Mouse (Mus musculus): ENCODE data around the gene Ddx25. TPM values are rescaled to one million over a fixed set of nuclear protein-coding genes. Genes with fewer than 3 reads are reported as not detected.

Ddx25 gene
- polyA plus RNA-seq, 1 experiment from 2014 or later, result 8.1 TPM

DNA sequence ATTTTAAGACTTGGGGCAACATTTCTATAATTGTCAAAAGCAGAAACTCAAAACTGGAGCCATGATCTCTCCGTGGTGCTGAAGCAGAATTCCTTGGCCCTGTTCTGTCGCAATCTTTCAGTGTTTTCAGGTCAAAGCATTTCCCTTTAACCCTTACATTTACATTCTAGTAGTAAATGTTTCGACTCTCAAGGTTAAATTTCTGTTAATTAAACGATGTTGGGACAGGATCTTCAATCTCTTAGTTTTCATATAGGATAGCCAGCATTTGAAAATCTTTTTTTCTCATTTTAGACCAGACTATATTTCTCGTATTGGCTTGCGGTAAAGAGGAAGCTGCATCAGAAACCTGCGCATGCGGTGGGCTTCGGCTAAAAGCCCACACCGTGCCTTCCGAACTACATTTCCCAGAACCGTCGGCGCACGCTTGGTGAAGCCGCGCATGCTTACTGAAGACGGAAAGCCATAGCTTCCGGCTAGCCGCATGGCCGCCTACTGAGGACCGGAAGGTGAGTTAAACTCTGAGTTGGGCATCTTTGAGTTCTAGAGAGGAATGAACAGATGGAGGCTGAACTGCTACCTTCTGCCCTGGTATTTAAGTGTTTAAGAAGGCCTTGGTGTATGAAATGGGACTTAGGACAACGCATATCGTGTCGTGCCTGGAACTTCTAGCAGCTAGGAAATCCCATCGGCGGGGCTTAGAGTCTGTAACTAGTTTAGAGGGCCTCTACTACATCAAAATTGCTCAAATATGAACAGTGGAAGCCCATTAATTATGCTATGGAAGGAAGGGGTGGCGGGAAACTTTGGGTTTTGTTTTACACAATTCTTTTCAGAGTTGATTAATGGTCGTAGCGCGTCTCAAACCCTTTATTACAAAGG lies 922 bp upstream of the Ddx25 start:
- peak; percentile 92 for DNase-seq (ENCODE audit: low spot score)
- 2% methylated on average over 31 of the region's 31 CpGs for WGBS
- H3K27ac ChIP-seq, result peak overlapping the region; percentile 89

DNA sequence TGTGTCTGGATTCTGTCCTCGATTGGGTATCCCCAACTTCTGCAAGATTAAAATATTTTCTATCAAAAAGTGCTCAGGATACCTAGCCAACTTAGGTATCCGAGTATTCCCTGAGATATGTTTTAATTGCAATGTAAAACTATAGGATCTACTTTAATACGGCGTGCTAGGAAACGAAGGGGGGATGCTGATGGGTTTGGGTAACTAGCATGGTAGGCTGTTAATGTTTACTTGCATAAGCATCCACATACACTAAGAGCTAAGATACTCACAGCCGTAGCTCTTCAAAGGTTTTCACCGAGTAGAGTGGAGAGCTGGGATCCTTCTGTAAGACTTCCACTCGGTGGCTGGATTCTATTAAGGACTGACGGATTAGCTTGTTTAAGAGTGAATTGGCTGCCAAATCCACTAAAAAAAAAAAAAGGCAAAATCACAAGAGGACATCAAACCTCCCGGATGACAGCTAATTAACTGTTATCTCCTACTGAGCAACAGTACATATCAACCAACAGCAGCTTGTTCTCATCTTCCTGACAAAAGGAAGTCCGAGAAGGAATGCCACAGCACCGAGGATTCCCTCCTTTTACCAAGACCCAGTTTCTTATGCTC lies 1.7 kb downstream of the Ddx25 start:
- H3K4me1 ChIP-seq (replicated peaks), result peaks cover 21% of the 10 kb centered on the region
- no peak overlapping the region for H3K27ac ChIP-seq
- peaks cover 18% of the 10 kb centered on the region for H3K27me3 ChIP-seq (ENCODE audit: insufficient read depth, poor library complexity, severe bottlenecking)
- H3K36me3 ChIP-seq, result peaks cover 9% of the 10 kb centered on the region
- DNase-seq (ENCODE audit: low spot score), result no peak
- 82% methylated on average over 12 of the region's 12 CpGs for WGBS
- no peak overlapping the region for H3K4me3 ChIP-seq
- H3K9me3 ChIP-seq, result no peaks in the 10 kb centered on the region

More for the DNA sequence above, 922 bp upstream of the Ddx25 start:
- Histone ChIP-seq H3K4me1 (replicated peaks) (peaks cover 21% of the 10 kb centered on the region), H3K27me3 (ENCODE audit: insufficient read depth, poor library complexity, severe bottlenecking) (peaks cover 18% of the 10 kb centered on the region), H3K36me3 (peaks cover 36% of the 10 kb centered on the region), H3K4me3 (peak overlapping the region; percentile 62), H3K9me3 (no peaks in the 10 kb centered on the region)

- Histone ChIP-seq H3K9me3 (no peaks in the 10 kb centered on the region), H3K4me1 (replicated peaks) (no peaks in the 10 kb centered on the region), H3K36me3 (0 out of 2 replicates have a peak, but pooled peaks cover 5% of the 10 kb centered on the region), H3K27ac (no peak overlapping the region), H3K4me3 (no peak overlapping the region), H3K27me3 (ENCODE audit: insufficient read depth, poor library complexity, severe bottlenecking) (no peaks in the 10 kb centered on the region)
- WGBS, result 85% methylated on average over 9 of the region's 9 CpGs
- DNase-seq (ENCODE audit: low spot score), result no peak
These were observed 9.9 kb downstream of the Ddx25 start for GRCm38 (mm10) chr9:35548455-35548854.

DNA sequence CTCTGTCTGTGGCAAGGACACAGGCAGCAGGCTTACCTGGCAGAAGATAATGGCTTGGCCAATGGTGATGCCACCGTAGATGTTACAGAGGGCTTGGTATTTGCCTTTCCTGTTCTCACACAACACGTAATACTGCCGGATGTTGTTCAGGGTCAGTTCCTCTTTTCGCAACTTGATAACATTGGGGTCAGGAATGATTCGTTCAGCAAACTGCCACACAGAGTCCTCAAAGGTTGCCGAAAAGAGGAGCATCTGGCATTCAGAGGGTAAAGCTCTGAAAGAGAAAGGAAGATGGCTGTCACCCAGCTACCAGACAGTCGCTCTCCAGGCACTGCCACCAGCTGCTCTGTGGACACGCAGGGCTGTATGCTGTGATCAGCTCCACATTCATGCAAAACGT lies 11.6 kb downstream of the Ddx25 start:
- H3K4me1 ChIP-seq (replicated peaks), result no peaks in the 10 kb centered on the region
- H3K36me3 ChIP-seq, result 0 out of 2 replicates have a peak, but pooled peaks cover 5% of the 10 kb centered on the region
- no peak overlapping the region for H3K27ac ChIP-seq
- H3K27me3 ChIP-seq (ENCODE audit: insufficient read depth, poor library complexity, severe bottlenecking), result peaks cover 4% of the 10 kb centered on the region; the same call in 1 of the 2 replicates
- DNase-seq (ENCODE audit: low spot score), result no peak
- H3K9me3 ChIP-seq, result no peaks in the 10 kb centered on the region
- H3K4me3 ChIP-seq, result no peak overlapping the region
- 87% methylated on average over 9 of the region's 9 CpGs for WGBS

DNA sequence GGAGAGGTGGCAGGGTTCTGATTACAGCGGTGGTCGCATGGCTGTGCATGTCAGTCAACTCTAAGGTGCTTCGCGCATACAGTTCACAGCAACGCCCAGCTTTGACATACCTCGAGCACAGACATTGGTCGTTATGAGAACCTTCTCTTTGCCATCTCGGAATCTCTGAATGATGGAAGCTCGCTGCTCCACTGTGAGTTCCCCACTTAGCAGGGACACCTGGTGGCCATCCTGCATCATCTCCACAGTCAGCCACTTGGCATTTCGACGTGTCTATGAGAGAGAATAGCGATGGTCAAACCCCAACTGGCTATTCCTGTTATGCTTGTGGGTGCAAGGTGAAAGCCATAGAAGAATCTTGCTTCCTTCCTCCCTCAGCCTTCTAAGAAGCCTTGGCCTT lies 12.6 kb downstream of the Ddx25 start:
- 74% methylated on average over 12 of the region's 12 CpGs for WGBS
- 0 out of 2 replicates have a peak, but pooled peaks cover 5% of the 10 kb centered on the region for H3K36me3 ChIP-seq
- no peaks in the 10 kb centered on the region for H3K4me1 ChIP-seq (replicated peaks)
- H3K27ac ChIP-seq, result no peak overlapping the region
- DNase-seq (ENCODE audit: low spot score), result no peak
- no peaks in the 10 kb centered on the region for H3K9me3 ChIP-seq
- H3K27me3 ChIP-seq (ENCODE audit: insufficient read depth, poor library complexity, severe bottlenecking), result peaks cover 7% of the 10 kb centered on the region; the same call in 1 of the 2 replicates
- no peak overlapping the region for H3K4me3 ChIP-seq

DNA sequence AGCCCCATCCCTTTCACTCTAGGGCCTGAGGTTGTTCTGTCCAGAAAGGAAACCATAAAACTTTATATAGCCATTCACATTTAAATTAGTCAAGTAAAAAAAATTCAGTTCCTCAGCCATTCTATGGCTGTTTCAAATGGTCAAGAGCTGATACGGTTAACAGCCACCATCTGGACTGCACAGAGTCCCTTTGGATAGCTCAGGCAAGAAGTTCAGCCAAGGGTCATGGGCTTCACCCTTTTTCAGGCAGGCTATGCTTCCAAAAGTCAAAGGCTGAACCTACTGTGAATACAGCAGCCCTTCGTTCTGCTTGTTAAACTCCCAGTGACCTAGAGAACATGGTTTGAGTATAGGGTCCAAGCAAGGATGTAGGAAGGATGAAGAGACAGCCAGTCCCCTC lies 13.7 kb downstream of the Ddx25 start:
- DNase-seq (ENCODE audit: low spot score), result no peak
- Histone ChIP-seq H3K36me3 (0 out of 2 replicates have a peak, but pooled peaks cover 5% of the 10 kb centered on the region), H3K4me1 (replicated peaks) (no peaks in the 10 kb centered on the region), H3K27me3 (ENCODE audit: insufficient read depth, poor library complexity, severe bottlenecking) (peaks cover 7% of the 10 kb centered on the region; the same call in 1 of the 2 replicates), H3K4me3 (no peak overlapping the region), H3K9me3 (no peaks in the 10 kb centered on the region), H3K27ac (no peak overlapping the region)
- WGBS, result 74% methylated on average over 2 of the region's 2 CpGs

GRCm38 (mm10) chr9:35543099-35543860 lies 15.0 kb downstream of the Ddx25 start:
- H3K9me3 ChIP-seq, result no peaks in the 10 kb centered on the region
- no peak for DNase-seq (ENCODE audit: low spot score)
- 86% methylated on average over 14 of the region's 14 CpGs for WGBS

DNA sequence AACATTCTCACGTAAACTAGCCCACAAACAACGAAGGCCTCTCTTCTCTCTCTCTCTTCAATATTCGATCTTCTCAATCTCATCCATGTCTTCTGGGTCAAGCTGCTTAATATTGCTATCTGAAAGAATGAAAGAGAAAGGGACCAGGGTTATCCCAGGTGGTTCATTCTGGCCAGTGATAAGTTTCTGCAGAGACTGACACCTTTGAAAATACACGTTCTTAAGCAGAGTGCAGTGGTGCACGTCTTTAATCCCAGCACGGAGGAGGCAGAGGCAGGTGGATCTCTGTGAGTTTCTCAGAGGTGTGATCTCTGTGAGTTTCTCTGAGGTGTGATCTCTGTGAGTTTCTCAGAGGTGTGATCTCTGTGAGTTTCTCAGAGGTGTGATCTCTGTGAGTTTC lies 16.4 kb downstream of the Ddx25 start:
- Histone ChIP-seq H3K27ac (no peak overlapping the region), H3K27me3 (ENCODE audit: insufficient read depth, poor library complexity, severe bottlenecking) (peaks cover 7% of the 10 kb centered on the region; the same call in 1 of the 2 replicates), H3K9me3 (no peaks in the 10 kb centered on the region), H3K4me1 (replicated peaks) (peaks cover 19% of the 10 kb centered on the region), H3K36me3 (0 out of 2 replicates have a peak, but pooled peaks cover 5% of the 10 kb centered on the region), H3K4me3 (no peak overlapping the region)
- no peak for DNase-seq (ENCODE audit: low spot score)
- 72% methylated on average over 6 of the region's 6 CpGs for WGBS

More at GRCm38 (mm10) chr9:35543099-35543860, 15.0 kb downstream of the Ddx25 start:
- no peak overlapping the region for H3K27ac ChIP-seq
- H3K27me3 ChIP-seq (ENCODE audit: insufficient read depth, poor library complexity, severe bottlenecking), result peaks cover 7% of the 10 kb centered on the region; the same call in 1 of the 2 replicates
- peaks cover 13% of the 10 kb centered on the region; the same call in 1 of the 2 replicates for H3K4me1 ChIP-seq (replicated peaks)
- 0 out of 2 replicates have a peak, but pooled peaks cover 5% of the 10 kb centered on the region for H3K36me3 ChIP-seq
- no peak overlapping the region for H3K4me3 ChIP-seq

- 11% methylated on average over 6 of the region's 6 CpGs for WGBS
- Histone ChIP-seq H3K4me1 (replicated peaks) (peaks cover 19% of the 10 kb centered on the region), H3K4me3 (no peak overlapping the region), H3K27ac (no peak overlapping the region), H3K27me3 (ENCODE audit: insufficient read depth, poor library complexity, severe bottlenecking) (peaks cover 7% of the 10 kb centered on the region; the same call in 1 of the 2 replicates), H3K36me3 (0 out of 2 replicates have a peak, but pooled peaks cover 5% of the 10 kb centered on the region), H3K9me3 (no peaks in the 10 kb centered on the region)
- peak; percentile 85 for DNase-seq (ENCODE audit: low spot score)
These were observed 16.8 kb downstream of the Ddx25 start for GRCm38 (mm10) chr9:35541488-35541887.

- DNase-seq (ENCODE audit: low spot score), result no peak
- peaks cover 7% of the 10 kb centered on the region; the same call in 1 of the 2 replicates for H3K27me3 ChIP-seq (ENCODE audit: insufficient read depth, poor library complexity, severe bottlenecking)
- peaks cover 19% of the 10 kb centered on the region for H3K4me1 ChIP-seq (replicated peaks)
- H3K36me3 ChIP-seq, result 0 out of 2 replicates have a peak, but pooled peaks cover 5% of the 10 kb centered on the region
- H3K4me3 ChIP-seq, result no peak overlapping the region
- no peak overlapping the region for H3K27ac ChIP-seq
- WGBS, result 80% methylated on average over 5 of the region's 5 CpGs
- H3K9me3 ChIP-seq, result no peaks in the 10 kb centered on the region
These were observed 17.3 kb downstream of the Ddx25 start for GRCm38 (mm10) chr9:35541024-35541423.

DNA sequence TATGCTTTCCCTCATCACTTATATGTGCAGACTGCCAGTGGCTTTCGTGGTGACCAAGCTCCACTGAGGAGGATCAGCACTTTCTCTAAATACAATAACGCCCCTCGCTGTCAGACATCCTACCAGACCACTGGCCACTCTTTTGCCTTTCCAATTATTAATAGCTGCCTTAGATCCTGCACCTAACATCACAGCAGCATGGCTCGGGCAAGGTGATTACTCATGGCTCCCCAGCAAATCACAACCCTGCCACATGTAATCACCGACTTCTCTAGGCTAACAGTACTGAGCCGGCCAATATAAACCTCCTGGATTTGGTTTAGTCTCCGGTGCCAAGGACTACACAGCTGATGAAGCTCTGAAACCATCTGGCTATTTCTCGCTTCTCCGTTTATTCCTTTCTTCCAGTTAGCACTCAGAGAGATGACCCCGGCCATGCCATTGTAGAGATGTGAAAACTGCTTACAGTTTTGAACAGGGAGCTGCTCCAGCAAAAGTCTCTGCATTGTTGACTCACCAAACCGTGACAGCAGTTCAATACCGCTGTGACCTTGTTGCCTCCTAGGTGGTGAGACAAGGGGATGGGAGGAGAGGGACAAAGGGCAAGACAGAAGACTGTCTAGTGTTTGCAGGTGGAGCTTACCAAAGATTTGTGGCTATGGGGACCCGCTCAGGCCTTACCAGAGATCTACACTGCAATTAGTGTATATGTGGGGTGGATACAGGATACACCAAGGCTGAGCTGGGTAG lies 19.2 kb downstream of the Ddx25 start:
- Histone ChIP-seq H3K9me3 (no peaks in the 10 kb centered on the region), H3K4me3 (no peak overlapping the region), H3K4me1 (replicated peaks) (peaks cover 19% of the 10 kb centered on the region), H3K27me3 (ENCODE audit: insufficient read depth, poor library complexity, severe bottlenecking) (peaks cover 7% of the 10 kb centered on the region; the same call in 1 of the 2 replicates), H3K27ac (no peak overlapping the region), H3K36me3 (no peaks in the 10 kb centered on the region)
- no peak for DNase-seq (ENCODE audit: low spot score)
- 71% methylated on average over 13 of the region's 13 CpGs for WGBS

GRCm38 (mm10) chr9:35535876-35536275 lies 22.5 kb downstream of the Ddx25 start:
- no peak for DNase-seq (ENCODE audit: low spot score)
- Histone ChIP-seq H3K4me1 (replicated peaks) (peaks cover 19% of the 10 kb centered on the region), H3K27ac (no peak overlapping the region), H3K36me3 (no peaks in the 10 kb centered on the region), H3K9me3 (no peaks in the 10 kb centered on the region), H3K4me3 (no peak overlapping the region), H3K27me3 (ENCODE audit: insufficient read depth, poor library complexity, severe bottlenecking) (0 out of 2 replicates have a peak, but pooled peaks cover 7% of the 10 kb centered on the region)
- 81% methylated on average over 4 of the region's 4 CpGs for WGBS
